Mouse (Mus musculus): Measurements from ENCODE around the gene Olfr1484.

GRCm38 (mm10) chr19:13631321-13631720 lies 48.0 kb downstream of the Olfr1484 start, which contains the start of gene Olfr1489:
- no peak for TF ChIP-seq CTCF (IDR thresholded peaks at IDR 0.05; ENCODE audit: low read depth)
- TF ChIP-seq EP300 (IDR thresholded peaks at IDR 0.05; ENCODE audit: low read depth), result no peak

Data from liver, postnatal 0 days (tissue).